Mouse (Mus musculus) embryonic facial prominence, embryonic 12.5 days (tissue): ENCODE results near the gene Ptov1. TPM values are rescaled to one million over a fixed set of nuclear protein-coding genes. Genes with fewer than 3 reads are reported as not detected.

Experiments used
- ATAC-seq: fragments of 200-750 bp; cut with Nextera tagmentation; 2 replicates; pipeline ENCODE4 v1.8.0; 2017; ENCODE audit not compliant: insufficient number of reproducible peaks, insufficient read depth, low FRiP score, low TSS enrichment
- H3K27ac ChIP-seq: fragments of 300-500 bp; sonication (generic); 2 replicates; pipeline ENCODE4 v1.5.1; 2016; ENCODE audit warnings: mild to moderate bottlenecking
- H3K27me3 ChIP-seq: fragments of 300-500 bp; sonication (generic); 2 replicates; pipeline ENCODE4 v1.6.1; 2016; ENCODE audit warnings: mild to moderate bottlenecking, moderate library complexity
- H3K36me3 ChIP-seq: fragments of 300-500 bp; sonication (generic); 2 replicates; pipeline ENCODE4 v1.6.1; 2016; ENCODE audit warnings: mild to moderate bottlenecking
- H3K4me1 ChIP-seq: fragments of 300-500 bp; sonication (generic); 2 replicates; pipeline ENCODE4 v1.6.1; 2016
- H3K4me2 ChIP-seq: fragments of 300-500 bp; sonication (generic); replicated peaks from 2 replicates; pipeline ENCODE4 v1.6.1; 2016; ENCODE audit warnings: mild to moderate bottlenecking, moderate library complexity
- H3K4me3 ChIP-seq: fragments of 300-500 bp; sonication (generic); 2 replicates; pipeline ENCODE4 v1.5.1; 2016; ENCODE audit warnings: mild to moderate bottlenecking
- H3K9ac ChIP-seq: fragments of 300-500 bp; sonication (generic); 2 replicates; pipeline ENCODE4 v1.6.1; 2016; ENCODE audit warnings: mild to moderate bottlenecking, moderate library complexity
- H3K9me3 ChIP-seq: fragments of 300-500 bp; sonication (generic); 2 replicates; pipeline ENCODE4 v1.6.1; 2016; ENCODE audit warnings: mild to moderate bottlenecking, moderate library complexity
- WGBS: fragments of 180-500 bp; shearing (Covaris S2); methylation state at CpG from one replicate; pipeline ENCODE4 v1.1.7; 2016; 5-methylcytosine and 5-hydroxymethylcytosine counted together
- polyA plus RNA-seq: library from polyadenylated mRNA; unstranded; fragments of >200 nt; fragmentation: Nextera tagmentation; extraction: Ambion mirVana; gene quantifications from 2 replicates; pipeline ENCODE4 v1.2.1, GENCODE M21; 2016

The Ptov1 gene
- polyA plus RNA-seq, 1 experiment from 2014 or later = 696 TPM

- peak; percentile 65 for ATAC-seq
- WGBS = under 1% methylated on average over 41 of the region's 41 CpGs
- peak overlapping the region; percentile 85 for H3K4me2 ChIP-seq
Observed at GRCm38 (mm10) chr7:44849416-44850111, 20.0 kb downstream of the Ptov1 start.

GRCm38 (mm10) chr7:44848561-44849415 is 20.8 kb downstream of the Ptov1 start, which contains the start of the genes Akt1s1 and Tbc1d17:
Gene Akt1s1, plus strand, starts transcription at chr7:44848991.
Gene Tbc1d17, minus strand, starts transcription at chr7:44849079.
- peaks cover 44% of the 10 kb centered on the region for H3K36me3 ChIP-seq
- peak; percentile 79 for ATAC-seq
- H3K27me3 ChIP-seq = no peaks in the 10 kb centered on the region
- H3K4me1 ChIP-seq = peaks cover 26% of the 10 kb centered on the region
- peak within 1 kb of the TSS; percentile 81 for H3K9ac ChIP-seq
- peak within 1 kb of the TSS; percentile 85 for H3K4me2 ChIP-seq
- H3K4me3 ChIP-seq = peak within 1 kb of the TSS; percentile 77
- peak within 1 kb of the TSS; percentile 96 for H3K27ac ChIP-seq
- under 1% methylated on average over 54 of the region's 54 CpGs for WGBS
- no peaks in the 10 kb centered on the region for H3K9me3 ChIP-seq

More at GRCm38 (mm10) chr7:44849416-44850111, 20.0 kb downstream of the Ptov1 start:
- no peaks in the 10 kb centered on the region for H3K9me3 ChIP-seq
- no peaks in the 10 kb centered on the region for H3K27me3 ChIP-seq
- H3K4me1 ChIP-seq = peaks cover 31% of the 10 kb centered on the region
- H3K4me3 ChIP-seq = peak overlapping the region; percentile 77
- peak overlapping the region; percentile 96 for H3K27ac ChIP-seq
- peaks cover 36% of the 10 kb centered on the region for H3K36me3 ChIP-seq
- peak overlapping the region; percentile 81 for H3K9ac ChIP-seq

- no peak overlapping the region for H3K27ac ChIP-seq
- peak overlapping the region; percentile 85 for H3K4me2 ChIP-seq
- no peak for ATAC-seq
- H3K9me3 ChIP-seq = no peaks in the 10 kb centered on the region
- WGBS = 84% methylated on average over 5 of the region's 5 CpGs
- no peaks in the 10 kb centered on the region for H3K27me3 ChIP-seq
- peaks cover 22% of the 10 kb centered on the region for H3K4me1 ChIP-seq
- H3K4me3 ChIP-seq = peak overlapping the region; percentile 77
- H3K9ac ChIP-seq = peak overlapping the region; percentile 43
- H3K36me3 ChIP-seq = peaks cover 51% of the 10 kb centered on the region
Observed at GRCm38 (mm10) chr7:44847772-44848171, 21.8 kb downstream of the Ptov1 start.

- no peak overlapping the region for H3K4me3 ChIP-seq
- no peak overlapping the region for H3K4me2 ChIP-seq
- no peaks in the 10 kb centered on the region for H3K27me3 ChIP-seq
- no peak overlapping the region for H3K27ac ChIP-seq
- no peak for ATAC-seq
- H3K9me3 ChIP-seq = no peaks in the 10 kb centered on the region
- WGBS = 90% methylated on average over 7 of the region's 7 CpGs
- no peak overlapping the region for H3K9ac ChIP-seq
- H3K4me1 ChIP-seq = peaks cover 17% of the 10 kb centered on the region
- H3K36me3 ChIP-seq = peaks cover 55% of the 10 kb centered on the region
Observed at GRCm38 (mm10) chr7:44846804-44847203, 22.8 kb downstream of the Ptov1 start.

- peaks cover 64% of the 10 kb centered on the region for H3K36me3 ChIP-seq
- 88% methylated on average over 10 of the region's 10 CpGs for WGBS
Observed at GRCm38 (mm10) chr7:44845006-44845405, 24.6 kb downstream of the Ptov1 start.

GRCm38 (mm10) chr7:44841825-44842463 is 27.6 kb downstream of the Ptov1 start:
- peaks cover 14% of the 10 kb centered on the region for H3K4me1 ChIP-seq
- peaks cover 33% of the 10 kb centered on the region for H3K27me3 ChIP-seq
- H3K36me3 ChIP-seq = peaks cover 64% of the 10 kb centered on the region
- 92% methylated on average over 8 of the region's 8 CpGs for WGBS
- no peak overlapping the region for H3K4me2 ChIP-seq
- H3K9ac ChIP-seq = no peak overlapping the region
- no peak overlapping the region for H3K27ac ChIP-seq
- H3K9me3 ChIP-seq = no peaks in the 10 kb centered on the region
- H3K4me3 ChIP-seq = no peak overlapping the region
- no peak for ATAC-seq

More at GRCm38 (mm10) chr7:44845006-44845405, 24.6 kb downstream of the Ptov1 start:
- Histone ChIP-seq H3K4me1 (peaks cover 13% of the 10 kb centered on the region), H3K9ac (no peak overlapping the region), H3K4me3 (no peak overlapping the region), H3K27ac (no peak overlapping the region), H3K27me3 (peaks cover 17% of the 10 kb centered on the region), H3K9me3 (no peaks in the 10 kb centered on the region), H3K4me2 (no peak overlapping the region)
- ATAC-seq = no peak

- no peak overlapping the region for H3K4me3 ChIP-seq
- WGBS = 56% methylated on average over 14 of the region's 14 CpGs
- peaks cover 49% of the 10 kb centered on the region for H3K36me3 ChIP-seq
- H3K9ac ChIP-seq = no peak overlapping the region
- H3K4me2 ChIP-seq = peak overlapping the region; percentile 57; the same call in 1 of the 2 replicates
- peaks cover 19% of the 10 kb centered on the region for H3K4me1 ChIP-seq
- no peak overlapping the region for H3K27ac ChIP-seq
- peaks cover 33% of the 10 kb centered on the region for H3K27me3 ChIP-seq
- no peak for ATAC-seq
- H3K9me3 ChIP-seq = no peaks in the 10 kb centered on the region
Observed at GRCm38 (mm10) chr7:44840426-44840825, 29.2 kb downstream of the Ptov1 start.

- no peak overlapping the region for H3K27ac ChIP-seq
- H3K36me3 ChIP-seq = peaks cover 41% of the 10 kb centered on the region
- H3K9me3 ChIP-seq = no peaks in the 10 kb centered on the region
- peak overlapping the region; percentile 25 for H3K4me3 ChIP-seq
- H3K9ac ChIP-seq = peak overlapping the region; percentile 43
- peaks cover 19% of the 10 kb centered on the region for H3K4me1 ChIP-seq
- peak overlapping the region; percentile 57 for H3K4me2 ChIP-seq
- peaks cover 33% of the 10 kb centered on the region for H3K27me3 ChIP-seq
- peak; percentile 42; the same call in 1 of the 2 replicates for ATAC-seq
- WGBS = 2% methylated on average over 58 of the region's 58 CpGs
Observed at GRCm38 (mm10) chr7:44839491-44840191, 29.9 kb downstream of the Ptov1 start.

- no peak overlapping the region for H3K27ac ChIP-seq
Observed at GRCm38 (mm10) chr7:44839171-44839490, 30.5 kb downstream of the Ptov1 start.

GRCm38 (mm10) chr7:44838073-44838472 is 31.5 kb downstream of the Ptov1 start:
- no peaks in the 10 kb centered on the region for H3K9me3 ChIP-seq

More at GRCm38 (mm10) chr7:44839171-44839490, 30.5 kb downstream of the Ptov1 start:
- ATAC-seq = no peak
- no peaks in the 10 kb centered on the region for H3K9me3 ChIP-seq
- peaks cover 37% of the 10 kb centered on the region for H3K36me3 ChIP-seq
- peaks cover 33% of the 10 kb centered on the region for H3K27me3 ChIP-seq
- peak overlapping the region; percentile 57 for H3K4me2 ChIP-seq
- WGBS = 23% methylated on average over 11 of the region's 11 CpGs
- H3K9ac ChIP-seq = peak overlapping the region; percentile 43; the same call in 1 of the 2 replicates
- peaks cover 19% of the 10 kb centered on the region for H3K4me1 ChIP-seq
- peak overlapping the region; percentile 25 for H3K4me3 ChIP-seq

More at GRCm38 (mm10) chr7:44838073-44838472, 31.5 kb downstream of the Ptov1 start:
- Histone ChIP-seq H3K4me1 (peaks cover 19% of the 10 kb centered on the region), H3K27ac (no peak overlapping the region), H3K4me2 (no peak overlapping the region), H3K36me3 (peaks cover 26% of the 10 kb centered on the region), H3K9ac (no peak overlapping the region), H3K4me3 (no peak overlapping the region), H3K27me3 (peaks cover 33% of the 10 kb centered on the region)
- ATAC-seq = no peak
- 82% methylated on average over 6 of the region's 6 CpGs for WGBS
